Mouse (Mus musculus) splenic B cell, adult 2 months (primary cell): ENCODE data around the gene Gm11541.

Experiments used
- DNase-seq: peaks from one replicate; pipeline ENCODE4 v3.0.0-alpha.2; 2011; ENCODE audit warnings: low read depth, low spot score
- H3K27me3 ChIP-seq: 2 replicates; pipeline ENCODE4 v1.6.1; 2012; ENCODE audit warnings: mild to moderate bottlenecking, low read length, moderate library complexity, mixed read lengths; ENCODE audit not compliant: control insufficient read depth, poor library complexity, insufficient read depth, severe bottlenecking
- H3K36me3 ChIP-seq: 2 replicates; pipeline ENCODE4 v1.6.1; 2012; ENCODE audit warnings: mild to moderate bottlenecking, low read length, moderate library complexity, mixed read lengths; ENCODE audit not compliant: control insufficient read depth, poor library complexity, insufficient read depth, severe bottlenecking

Gm11541 gene

GRCm38 (mm10) chr11:94704472-94704871 lies at the start of gene Gm11541:
TSS of gene Gm11541 (minus strand) at chr11:94704499.
- no peak for DNase-seq
- H3K27me3 ChIP-seq = no peaks in the 10 kb centered on the region
- H3K36me3 ChIP-seq = no peaks in the 10 kb centered on the region

- no peak for DNase-seq
- Histone ChIP-seq H3K36me3 (no peaks in the 10 kb centered on the region), H3K27me3 (no peaks in the 10 kb centered on the region)
Measured at GRCm38 (mm10) chr11:94752946-94753713, 48.8 kb upstream of the Gm11541 start.

DNA sequence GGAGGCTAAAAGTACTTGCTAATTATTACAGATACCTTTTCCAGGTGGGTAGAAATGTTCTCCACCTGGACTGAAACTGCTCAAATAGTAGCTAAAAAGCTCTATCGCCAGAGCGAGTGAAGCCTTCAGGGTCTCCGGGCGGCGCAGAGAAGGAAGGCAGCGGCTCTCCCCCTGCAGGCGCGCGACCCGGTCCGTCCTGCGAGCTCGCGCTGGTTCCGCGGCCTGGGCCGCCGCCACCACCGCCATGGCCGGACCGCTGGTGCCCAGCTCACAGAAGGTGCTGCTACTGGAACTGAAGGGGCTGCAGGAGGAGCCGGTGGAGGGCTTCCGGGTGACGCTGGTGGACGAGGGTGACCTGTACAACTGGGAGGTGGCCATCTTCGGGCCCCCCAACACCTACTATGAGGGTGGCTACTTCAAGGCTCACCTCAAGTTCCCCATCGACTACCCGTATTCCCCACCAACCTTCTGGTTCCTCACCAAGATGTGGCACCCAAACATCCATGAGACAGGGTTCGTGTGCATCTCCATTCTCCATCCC lies 37.5 kb upstream of the Gm11541 start, which contains the start of gene Cdc34b:
Gene Cdc34b (plus strand): TSS at position 51 of the 541 bp plus-strand sequence.
- H3K36me3 ChIP-seq = no peaks in the 10 kb centered on the region
- no peak for DNase-seq
- H3K27me3 ChIP-seq = no peaks in the 10 kb centered on the region

GRCm38 (mm10) chr11:94735746-94736145 lies 31.4 kb upstream of the Gm11541 start:
- no peaks in the 10 kb centered on the region for H3K36me3 ChIP-seq
- no peak for DNase-seq
- no peaks in the 10 kb centered on the region for H3K27me3 ChIP-seq

DNA sequence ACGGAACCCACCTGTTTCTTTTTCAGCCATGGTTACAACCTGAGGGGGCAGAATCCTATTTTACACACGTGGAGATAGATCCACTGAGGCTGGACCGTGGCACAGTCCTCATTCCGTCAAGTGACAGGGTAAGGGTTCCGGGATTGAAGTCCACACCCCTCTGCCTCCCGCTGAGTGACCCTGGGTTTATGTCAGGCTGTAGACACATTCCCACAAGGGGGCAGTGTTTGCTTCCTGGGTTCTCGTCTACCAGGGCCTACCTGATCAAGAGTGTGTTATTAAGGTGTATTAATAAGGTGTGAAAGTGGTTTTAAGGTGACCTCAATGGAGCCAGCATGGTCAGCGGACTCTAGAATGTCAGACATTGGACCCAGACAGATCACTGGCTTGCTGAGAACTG lies 28.5 kb upstream of the Gm11541 start:
- DNase-seq = peak; percentile 36
- H3K27me3 ChIP-seq = no peaks in the 10 kb centered on the region; the same call in 1 of the 2 replicates
- no peaks in the 10 kb centered on the region for H3K36me3 ChIP-seq

DNA sequence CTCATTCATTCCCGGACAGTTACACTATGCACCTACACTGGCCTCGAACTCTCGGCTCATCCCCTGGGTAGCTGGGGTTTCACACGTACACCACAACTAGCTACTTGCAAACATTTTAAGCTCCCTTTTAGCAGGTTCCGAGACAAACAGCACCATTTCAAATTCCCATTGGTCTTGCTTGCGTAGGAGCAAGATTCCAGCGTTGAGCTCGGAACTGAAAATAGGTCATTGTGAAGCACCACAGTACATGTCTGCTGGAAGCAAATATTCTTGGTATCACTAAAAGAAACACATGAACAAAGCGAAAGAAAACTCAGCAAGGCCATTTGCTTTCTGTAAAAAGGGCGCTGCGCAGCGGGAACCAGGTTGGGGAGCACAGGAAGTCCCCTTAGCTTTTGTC lies 26.9 kb upstream of the Gm11541 start:
- Histone ChIP-seq H3K36me3 (no peaks in the 10 kb centered on the region), H3K27me3 (no peaks in the 10 kb centered on the region; the same call in 1 of the 2 replicates)
- no peak for DNase-seq

- H3K27me3 ChIP-seq = no peaks in the 10 kb centered on the region; the same call in 1 of the 2 replicates
- no peaks in the 10 kb centered on the region for H3K36me3 ChIP-seq
- DNase-seq = peak; percentile 59
Measured at GRCm38 (mm10) chr11:94730261-94730660, 26.0 kb upstream of the Gm11541 start.

DNA sequence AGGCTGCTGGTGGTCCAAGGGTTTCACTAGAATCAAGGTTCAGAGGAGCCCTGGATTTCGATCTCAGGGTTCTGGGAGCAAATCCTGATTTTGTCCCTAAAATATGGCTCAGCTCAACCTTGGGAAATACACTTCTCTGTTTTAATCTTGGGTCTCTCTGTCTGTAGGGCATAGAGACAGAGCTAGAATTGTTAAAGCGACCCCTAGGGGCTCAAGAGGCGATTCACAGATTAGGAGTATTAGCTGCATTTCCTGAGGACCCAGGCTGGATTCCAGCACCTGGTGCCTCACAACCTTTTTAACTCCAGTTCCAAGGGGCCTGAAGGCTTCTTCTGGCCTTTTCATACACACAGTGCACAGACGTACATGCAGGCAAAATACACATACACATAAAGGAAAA lies 25.3 kb upstream of the Gm11541 start:
- DNase-seq = no peak
- H3K27me3 ChIP-seq = no peaks in the 10 kb centered on the region; the same call in 1 of the 2 replicates
- H3K36me3 ChIP-seq = no peaks in the 10 kb centered on the region

GRCm38 (mm10) chr11:94728545-94728944 lies 24.2 kb upstream of the Gm11541 start:
- no peaks in the 10 kb centered on the region; the same call in 1 of the 2 replicates for H3K27me3 ChIP-seq
- DNase-seq = no peak
- no peaks in the 10 kb centered on the region for H3K36me3 ChIP-seq

- no peaks in the 10 kb centered on the region; the same call in 1 of the 2 replicates for H3K27me3 ChIP-seq
- DNase-seq = no peak
- H3K36me3 ChIP-seq = no peaks in the 10 kb centered on the region
Measured at GRCm38 (mm10) chr11:94727306-94727705, 23.0 kb upstream of the Gm11541 start.

DNA sequence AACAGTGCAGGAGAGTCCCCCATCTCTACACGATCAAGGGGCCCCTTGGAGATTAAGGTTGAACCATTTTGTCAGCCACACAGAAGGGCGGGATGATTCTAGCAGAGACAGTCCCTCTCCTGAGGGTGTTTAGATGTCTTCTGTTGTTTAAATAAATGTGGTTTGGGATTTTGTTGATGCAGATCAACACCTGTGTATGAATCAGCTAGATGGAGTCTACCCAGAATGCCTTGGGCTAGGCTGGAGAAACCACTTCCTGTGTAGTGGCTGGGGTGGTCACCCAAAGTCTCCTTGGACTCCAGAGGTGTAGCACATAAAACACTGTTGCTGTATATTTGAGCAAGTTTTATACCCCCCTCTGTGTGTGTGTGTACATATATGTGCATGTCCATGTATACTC lies 14.9 kb upstream of the Gm11541 start:
- DNase-seq = no peak
- H3K27me3 ChIP-seq = no peaks in the 10 kb centered on the region
- H3K36me3 ChIP-seq = no peaks in the 10 kb centered on the region

GRCm38 (mm10) chr11:94718113-94718909 lies 14.0 kb upstream of the Gm11541 start:
- Histone ChIP-seq H3K36me3 (no peaks in the 10 kb centered on the region), H3K27me3 (no peaks in the 10 kb centered on the region)
- DNase-seq = no peak

- DNase-seq = no peak
- no peaks in the 10 kb centered on the region for H3K36me3 ChIP-seq
- H3K27me3 ChIP-seq = no peaks in the 10 kb centered on the region
Measured at GRCm38 (mm10) chr11:94717239-94717638, 12.9 kb upstream of the Gm11541 start.

GRCm38 (mm10) chr11:94716754-94717153 lies 12.5 kb upstream of the Gm11541 start:
- peak; percentile 15 for DNase-seq
- H3K36me3 ChIP-seq = no peaks in the 10 kb centered on the region
- no peaks in the 10 kb centered on the region for H3K27me3 ChIP-seq

GRCm38 (mm10) chr11:94715622-94716021 lies 11.3 kb upstream of the Gm11541 start:
- Histone ChIP-seq H3K36me3 (no peaks in the 10 kb centered on the region), H3K27me3 (no peaks in the 10 kb centered on the region)
- DNase-seq = no peak
